Mouse (Mus musculus) frontal cortex, adult (tissue): ENCODE measurements around the gene Coasy.

Experiments used
- ATAC-seq: cut with Nextera tagmentation; 2 replicates; pipeline ENCODE4 v1.9.2; 2017; ENCODE audit warnings: mild to moderate bottlenecking, moderate library complexity, mixed read lengths; ENCODE audit not compliant: low TSS enrichment

Gene Coasy

GRCm38 (mm10) chr11:101131701-101132100, 49.3 kb downstream of the Coasy start:
- ATAC-seq = no peak

GRCm38 (mm10) chr11:101133037-101133436, 50.7 kb downstream of the Coasy start:
- no peak for ATAC-seq

DNA sequence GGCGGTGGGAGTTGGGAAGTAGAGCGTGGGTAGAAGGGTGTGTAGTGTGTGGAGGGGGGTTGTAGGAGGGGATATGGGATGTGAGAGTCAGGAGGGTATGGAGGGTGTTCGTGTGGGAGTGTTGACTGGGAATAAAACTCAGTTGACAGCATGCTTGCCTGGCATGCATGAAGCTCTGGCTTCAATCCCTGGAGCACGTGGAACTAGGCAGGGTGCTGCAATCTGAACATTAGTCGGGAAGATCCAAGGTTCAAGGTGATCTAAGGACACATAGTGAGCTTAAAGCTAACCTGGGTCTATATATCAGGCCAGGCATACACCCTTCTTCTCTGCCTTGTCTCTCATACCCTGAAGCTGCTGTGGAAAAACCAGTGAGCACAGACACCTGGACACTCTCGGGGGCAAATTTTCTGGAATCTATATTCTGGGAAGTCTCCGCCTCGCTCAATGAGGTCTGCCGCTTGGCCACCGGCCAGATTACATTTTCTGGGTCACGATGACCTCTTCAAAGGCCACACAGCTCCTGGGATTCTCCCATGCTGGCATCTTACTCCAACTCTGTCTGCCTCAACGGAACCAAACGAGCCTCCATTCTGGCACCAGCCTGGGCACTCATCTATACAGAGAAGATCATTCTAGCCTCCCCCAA, 52.0 kb downstream of the Coasy start:
- no peak for ATAC-seq
